Mouse (Mus musculus) forebrain, embryonic 15.5 days (tissue): ENCODE measurements at regions not wholly inside any gene's neighbourhood (a gene's known extent, or its start where the extent isn't known, plus 50 kb on each side); places are given as distances from the start of the nearest gene placed in this dataset.

Source experiments
- ATAC-seq: fragments of 200-750 bp; cut with Nextera tagmentation; replicated peaks from 2 replicates; pipeline ENCODE4 v1.8.0; 2017; ENCODE audit warnings: mild to moderate bottlenecking, moderate TSS enrichment, moderate library complexity
- H3K27ac ChIP-seq: fragments of 300-500 bp; sonication (generic); replicated peaks from 2 replicates; pipeline ENCODE4 v1.5.1; 2015; ENCODE audit warnings: mild to moderate bottlenecking, inconsistent platforms
- H3K27me3 ChIP-seq: fragments of 300-500 bp; sonication (generic); 2 replicates; pipeline ENCODE4 v1.6.1; 2015; ENCODE audit warnings: inconsistent platforms
- H3K36me3 ChIP-seq: fragments of 300-500 bp; sonication (generic); 2 replicates; pipeline ENCODE4 v1.6.1; 2015; ENCODE audit warnings: mild to moderate bottlenecking, inconsistent platforms
- H3K4me1 ChIP-seq: fragments of 300-500 bp; sonication (generic); 2 replicates; pipeline ENCODE4 v1.6.1; 2015; ENCODE audit warnings: inconsistent platforms
- H3K4me2 ChIP-seq: fragments of 300-500 bp; sonication (generic); replicated peaks from 2 replicates; pipeline ENCODE4 v1.6.1; 2015; ENCODE audit warnings: mild to moderate bottlenecking, inconsistent platforms
- H3K4me3 ChIP-seq: fragments of 300-500 bp; sonication (generic); 2 replicates; pipeline ENCODE4 v1.5.1; 2015; ENCODE audit warnings: mild to moderate bottlenecking, inconsistent platforms
- H3K9ac ChIP-seq: fragments of 300-500 bp; sonication (generic); replicated peaks from 2 replicates; pipeline ENCODE4 v1.6.1; 2015; ENCODE audit warnings: mild to moderate bottlenecking, inconsistent platforms
- H3K9me3 ChIP-seq: fragments of 300-500 bp; sonication (generic); 2 replicates; pipeline ENCODE4 v1.6.1; 2016; ENCODE audit warnings: inconsistent platforms
- WGBS: fragments of 180-500 bp; shearing (Covaris S2); methylation state at CpG from one replicate; pipeline ENCODE4 v1.1.7; 2015; ENCODE audit warnings: mixed read lengths; 5-methylcytosine and 5-hydroxymethylcytosine counted together

GRCm38 (mm10) chr11:7562029-7562428 is 348.3 kb upstream of the Igfbp3 start:
- Histone ChIP-seq H3K27ac (no peak overlapping the region), H3K27me3 (no peaks in the 10 kb centered on the region), H3K36me3 (no peaks in the 10 kb centered on the region), H3K9me3 (no peaks in the 10 kb centered on the region), H3K4me3 (no peak overlapping the region), H3K4me2 (no peak overlapping the region), H3K4me1 (no peaks in the 10 kb centered on the region), H3K9ac (no peak overlapping the region)
- WGBS, result 52% methylated on average over 2 of the region's 2 CpGs
- ATAC-seq, result no peak

- WGBS, result 72% methylated on average over 1 of the region's 1 CpGs
- Histone ChIP-seq H3K4me1 (no peaks in the 10 kb centered on the region), H3K9ac (no peak overlapping the region), H3K27ac (no peak overlapping the region), H3K4me3 (no peak overlapping the region), H3K9me3 (no peaks in the 10 kb centered on the region), H3K36me3 (no peaks in the 10 kb centered on the region), H3K4me2 (no peak overlapping the region), H3K27me3 (no peaks in the 10 kb centered on the region)
- no peak for ATAC-seq
These were observed 347.7 kb upstream of the Igfbp3 start for GRCm38 (mm10) chr11:7561437-7561836.

- Histone ChIP-seq H3K4me3 (no peak overlapping the region), H3K4me1 (no peaks in the 10 kb centered on the region), H3K36me3 (no peaks in the 10 kb centered on the region), H3K9ac (no peak overlapping the region), H3K9me3 (no peaks in the 10 kb centered on the region), H3K27ac (no peak overlapping the region), H3K4me2 (no peak overlapping the region), H3K27me3 (no peaks in the 10 kb centered on the region)
- WGBS, result 77% methylated on average over 6 of the region's 6 CpGs
- ATAC-seq, result no peak
These were observed 342.0 kb upstream of the Igfbp3 start for GRCm38 (mm10) chr11:7555613-7556274.

- H3K36me3 ChIP-seq, result no peaks in the 10 kb centered on the region
- ATAC-seq, result no peak
- WGBS, result 86% methylated on average over 3 of the region's 3 CpGs
- no peak overlapping the region for H3K27ac ChIP-seq
- H3K4me1 ChIP-seq, result no peaks in the 10 kb centered on the region
- no peaks in the 10 kb centered on the region for H3K27me3 ChIP-seq
- H3K9ac ChIP-seq, result no peak overlapping the region
- no peak overlapping the region for H3K4me2 ChIP-seq
- H3K9me3 ChIP-seq, result no peaks in the 10 kb centered on the region
- H3K4me3 ChIP-seq, result no peak overlapping the region
These were observed 338.4 kb upstream of the Igfbp3 start for GRCm38 (mm10) chr11:7552154-7552553.

GRCm38 (mm10) chr11:7547796-7548195 is 334.1 kb upstream of the Igfbp3 start:
- Histone ChIP-seq H3K9me3 (no peaks in the 10 kb centered on the region), H3K4me1 (no peaks in the 10 kb centered on the region), H3K4me3 (no peak overlapping the region), H3K4me2 (no peak overlapping the region), H3K27ac (no peak overlapping the region), H3K36me3 (no peaks in the 10 kb centered on the region), H3K9ac (no peak overlapping the region), H3K27me3 (no peaks in the 10 kb centered on the region)
- ATAC-seq, result no peak
- 85% methylated on average over 2 of the region's 2 CpGs for WGBS

GRCm38 (mm10) chr11:7545621-7546020 is 331.9 kb upstream of the Igfbp3 start:
- 96% methylated on average over 2 of the region's 2 CpGs for WGBS
- ATAC-seq, result no peak

GRCm38 (mm10) chr11:7534590-7534989 is 320.9 kb upstream of the Igfbp3 start:
- no peaks in the 10 kb centered on the region for H3K27me3 ChIP-seq
- no peak overlapping the region for H3K4me2 ChIP-seq
- H3K4me1 ChIP-seq, result no peaks in the 10 kb centered on the region
- no peak overlapping the region for H3K9ac ChIP-seq
- H3K9me3 ChIP-seq, result no peaks in the 10 kb centered on the region
- H3K4me3 ChIP-seq, result no peak overlapping the region
- 35% methylated on average over 2 of the region's 2 CpGs for WGBS
- no peak for ATAC-seq
- no peaks in the 10 kb centered on the region for H3K36me3 ChIP-seq
- no peak overlapping the region for H3K27ac ChIP-seq

More at GRCm38 (mm10) chr11:7545621-7546020, 331.9 kb upstream of the Igfbp3 start:
- no peak overlapping the region for H3K4me3 ChIP-seq
- no peak overlapping the region for H3K4me2 ChIP-seq
- no peaks in the 10 kb centered on the region for H3K9me3 ChIP-seq
- H3K27me3 ChIP-seq, result no peaks in the 10 kb centered on the region
- no peaks in the 10 kb centered on the region for H3K36me3 ChIP-seq
- no peak overlapping the region for H3K27ac ChIP-seq
- H3K9ac ChIP-seq, result no peak overlapping the region
- H3K4me1 ChIP-seq, result no peaks in the 10 kb centered on the region

- Histone ChIP-seq H3K4me1 (no peaks in the 10 kb centered on the region), H3K36me3 (no peaks in the 10 kb centered on the region), H3K4me3 (no peak overlapping the region), H3K27ac (no peak overlapping the region), H3K4me2 (no peak overlapping the region), H3K9ac (no peak overlapping the region), H3K27me3 (no peaks in the 10 kb centered on the region), H3K9me3 (no peaks in the 10 kb centered on the region)
- ATAC-seq, result no peak
- WGBS, result 37% methylated on average over 1 of the region's 1 CpGs
These were observed 319.6 kb upstream of the Igfbp3 start for GRCm38 (mm10) chr11:7533327-7533726.

GRCm38 (mm10) chr11:7531847-7532246 is 318.1 kb upstream of the Igfbp3 start:
- H3K27ac ChIP-seq, result no peak overlapping the region
- 89% methylated on average over 3 of the region's 3 CpGs for WGBS
- no peak overlapping the region for H3K4me2 ChIP-seq
- no peaks in the 10 kb centered on the region for H3K9me3 ChIP-seq
- no peaks in the 10 kb centered on the region for H3K36me3 ChIP-seq
- no peaks in the 10 kb centered on the region for H3K4me1 ChIP-seq
- no peaks in the 10 kb centered on the region for H3K27me3 ChIP-seq
- no peak overlapping the region for H3K4me3 ChIP-seq
- H3K9ac ChIP-seq, result no peak overlapping the region
- no peak for ATAC-seq

- Histone ChIP-seq H3K36me3 (no peaks in the 10 kb centered on the region), H3K4me3 (no peak overlapping the region), H3K27me3 (no peaks in the 10 kb centered on the region), H3K9me3 (no peaks in the 10 kb centered on the region), H3K4me1 (no peaks in the 10 kb centered on the region), H3K9ac (no peak overlapping the region), H3K27ac (no peak overlapping the region), H3K4me2 (no peak overlapping the region)
- no peak for ATAC-seq
- WGBS, result 87% methylated on average over 6 of the region's 6 CpGs
These were observed 316.9 kb upstream of the Igfbp3 start for GRCm38 (mm10) chr11:7530482-7531148.

GRCm38 (mm10) chr11:7519556-7519955 is 305.8 kb upstream of the Igfbp3 start:
- 96% methylated on average over 2 of the region's 2 CpGs for WGBS
- Histone ChIP-seq H3K36me3 (no peaks in the 10 kb centered on the region), H3K4me1 (no peaks in the 10 kb centered on the region), H3K9ac (no peak overlapping the region), H3K27me3 (no peaks in the 10 kb centered on the region), H3K4me2 (no peak overlapping the region), H3K27ac (no peak overlapping the region), H3K9me3 (no peaks in the 10 kb centered on the region), H3K4me3 (no peak overlapping the region)
- ATAC-seq, result no peak

- no peak for ATAC-seq
- Histone ChIP-seq H3K9me3 (no peaks in the 10 kb centered on the region), H3K4me1 (no peaks in the 10 kb centered on the region), H3K36me3 (no peaks in the 10 kb centered on the region), H3K9ac (no peak overlapping the region), H3K4me2 (no peak overlapping the region), H3K4me3 (no peak overlapping the region), H3K27me3 (no peaks in the 10 kb centered on the region), H3K27ac (no peak overlapping the region)
- 92% methylated on average over 5 of the region's 5 CpGs for WGBS
These were observed 295.1 kb upstream of the Igfbp3 start for GRCm38 (mm10) chr11:7508861-7509260.
